Mouse (Mus musculus): ENCODE measurements around the gene Lgals8.

GRCm38 (mm10) chr13:12464844-12465243 lies at the start of gene Lgals8:
- TF ChIP-seq POLR2A (IDR thresholded peaks at IDR 0.05; ENCODE audit: borderline replicate concordance, low read depth, low read length) (no peak), CTCF (IDR thresholded peaks at IDR 0.05; ENCODE audit: low read depth, low read length) (no peak)

Measured in bone marrow macrophage, adult 2 months (primary cell).